In the genomic region with DNA sequence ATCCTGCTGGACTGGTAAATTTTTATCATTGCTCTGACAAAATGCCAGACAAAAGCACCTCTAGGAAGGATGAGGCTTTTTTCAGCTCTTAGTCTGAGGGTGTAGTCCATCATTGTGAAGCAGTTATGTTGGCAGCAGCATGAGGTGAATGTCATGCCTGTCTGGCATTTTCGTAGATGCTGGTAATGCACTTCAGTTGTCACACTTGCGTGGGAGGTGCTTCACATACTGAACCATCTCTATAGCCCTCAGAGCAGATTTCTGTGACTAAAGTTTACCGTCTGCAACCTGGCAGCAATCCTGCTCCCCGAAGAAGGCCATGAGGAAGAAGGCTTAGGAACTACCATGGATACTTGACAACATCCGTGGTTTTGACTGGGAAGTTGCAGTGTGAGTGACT, we compare ENCODE assay signal across 28 mouse cellular contexts.
DNase-seq lines count a peak whose midpoint lies in the region; ATAC-seq and TF ChIP-seq lines count a peak whose summit lies in the region.
"Had no signal": no experiment of that assay in that cellular context is flagged by ENCODE, and none has a peak within 500 bp of the region (broad histone marks: within the 10 kb centered on the region; RNA-seq: fewer than 3 reads in every experiment).

No protein-coding gene starts in this region.

- DNase-seq in frontal cortex, postnatal 14 days (ENCODE audit: low spot score in 2 of 2) = no peak
- DNase-seq in left cerebral cortex, adult 18-20 months (ENCODE audit: low spot score in 2 of 2) = peak; percentile 16 to 32
- no peak for DNase-seq in left cerebral cortex, adult 2 months (ENCODE audit: extremely low spot score in 1 of 2, low spot score in 2 of 2)
- DNase-seq in right cerebral cortex, adult 18-20 months = peak; percentile 29
- DNase-seq in right cerebral cortex, postnatal 10 days (ENCODE audit: low spot score in 2 of 2) = no peak
- peak; percentile 59 for DNase-seq in brain, adult 2 months (ENCODE audit: low read depth, low spot score)
- DNase-seq: adrenal gland, adult 2 months; adrenal gland, postnatal 14 days; B cell, adult 2 months; cerebellum, adult 2 months; cerebellum, adult 9-11 months; cerebellum, postnatal 25 days; forebrain, postnatal 0 days; gastrocnemius, adult 2 months; gastrocnemius, postnatal 14 days; heart, adult 11 months; heart, postnatal 10 days; heart, postnatal 36 days had no signal

- no peak for TF ChIP-seq CTCF in left cerebral cortex, adult 2 months (IDR thresholded peaks at IDR 0.05)

- ATAC-seq in frontal cortex, adult (ENCODE audit: low TSS enrichment) = peak; percentile 87
- ATAC-seq: forebrain, embryonic 14.5 days; forebrain, postnatal 0 days; hindbrain, embryonic 16.5 days; intestine, embryonic 15.5 days had no signal

- H3K27ac ChIP-seq in left cerebral cortex, adult 2 months = no peak overlapping the region
- H3K27ac ChIP-seq: embryonic facial prominence, embryonic 12.5 days; embryonic facial prominence, embryonic 15.5 days; gastrocnemius, adult 2 months; heart, embryonic 15.5 days; hindbrain, embryonic 10.5 days; hindbrain, embryonic 13.5 days; intestine, embryonic 15.5 days had no signal

- intact Hi-C loops in left cerebral cortex, adult 2 months (cut with DNase I) = no loop called here

- H3K4me3 ChIP-seq in left cerebral cortex, adult 2 months = no peak overlapping the region
- H3K4me3 ChIP-seq: embryonic facial prominence, embryonic 12.5 days; embryonic facial prominence, embryonic 15.5 days; gastrocnemius, adult 2 months; heart, embryonic 12.5 days; heart, embryonic 15.5 days; hindbrain, embryonic 10.5 days; hindbrain, embryonic 13.5 days; intestine, embryonic 15.5 days had no signal

Comparison
In these comparisons a context has a peak if more than half of its experiments do, and no peak if none do; other contexts are left out.
1. DNase-seq: peak in left cerebral cortex, adult 18-20 months (2 of 2), right cerebral cortex, adult 18-20 months (single experiment) and brain, adult 2 months (single experiment); none in frontal cortex, postnatal 14 days (0 of 2), left cerebral cortex, adult 2 months (0 of 2) and right cerebral cortex, postnatal 10 days (0 of 2).